10 mouse cellular contexts compared by ENCODE assay signal in the genomic region with DNA sequence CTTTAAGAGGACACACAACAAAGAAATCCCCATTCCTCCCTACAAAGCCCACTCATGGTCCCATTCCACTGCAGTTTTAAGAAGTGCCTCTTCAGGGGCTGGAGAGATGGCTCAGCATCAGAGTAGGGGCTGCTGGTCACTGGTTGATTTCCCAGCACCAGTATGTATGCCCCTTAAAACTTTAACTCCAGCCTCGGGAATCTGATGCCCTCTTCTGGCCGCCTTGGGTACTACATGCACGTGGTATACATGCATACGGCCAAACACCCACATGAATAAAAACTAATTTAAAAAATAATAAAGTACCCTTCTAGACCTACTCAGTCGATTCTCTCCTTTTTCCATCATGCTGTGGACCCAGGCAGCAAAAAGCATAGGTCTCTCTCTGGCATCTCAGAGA. TPM values are rescaled to one million over a fixed set of nuclear protein-coding genes. Genes with fewer than 3 reads are reported as not detected.
A peak's percentile ranks its signal among the peaks of the same experiment; 100 is the strongest.
DNase-seq lines count a peak whose midpoint lies in the region; ATAC-seq lines count a peak whose summit lies in the region.
"Had no signal": no experiment of that assay in that cellular context is flagged by ENCODE, and none has a peak within 500 bp of the region (broad histone marks: within the 10 kb centered on the region; RNA-seq: fewer than 3 reads in every experiment).

No protein-coding gene starts in this region.

- WGBS in midbrain, embryonic 13.5 days, result 13% methylated on average over 5 of the region's 5 CpGs

- no peaks in the 10 kb centered on the region for H3K9me3 ChIP-seq in midbrain, embryonic 13.5 days
- H3K9me3 ChIP-seq: embryonic facial prominence, embryonic 12.5 days; stomach, embryonic 15.5 days had no signal

- no peaks in the 10 kb centered on the region for H3K4me1 ChIP-seq in midbrain, embryonic 13.5 days (replicated peaks)
- H3K4me1 ChIP-seq: embryonic facial prominence, embryonic 12.5 days; stomach, embryonic 15.5 days had no signal

- intact Hi-C loops in heart, postnatal 10 days (cut with DNase I), result loop anchor here (2.0 kb wide), 1 partner anchor 332 kb away; no protein-coding TSS in a partner anchor
- intact Hi-C loops in heart, postnatal 25 days (cut with DNase I), result loop anchor here (1.0 kb wide), 1 partner anchor 331 kb away; no protein-coding TSS in a partner anchor

- H3K27ac ChIP-seq in midbrain, embryonic 13.5 days, result no peak overlapping the region
- H3K27ac ChIP-seq: embryonic facial prominence, embryonic 12.5 days; stomach, embryonic 15.5 days had no signal

- H3K4me2 ChIP-seq in midbrain, embryonic 13.5 days (replicated peaks), result no peak overlapping the region
- H3K4me2 ChIP-seq: embryonic facial prominence, embryonic 12.5 days; stomach, embryonic 15.5 days had no signal

- ATAC-seq in midbrain, embryonic 13.5 days, result 0 out of 2 replicates have a peak, but pooled peaks have one; percentile 6

- no peaks in the 10 kb centered on the region for H3K27me3 ChIP-seq in midbrain, embryonic 13.5 days
- H3K27me3 ChIP-seq: embryonic facial prominence, embryonic 12.5 days; stomach, embryonic 15.5 days had no signal

- H3K36me3 ChIP-seq in midbrain, embryonic 13.5 days, result peaks cover 27% of the 10 kb centered on the region
- H3K36me3 ChIP-seq: stomach, embryonic 15.5 days had no signal

- DNase-seq in heart, postnatal 10 days, result peak; percentile 49 to 80
- no peak for DNase-seq in heart, postnatal 25 days (ENCODE audit: low spot score)
- DNase-seq in B cell, adult 2 months, result peak; percentile 86 to 87
- DNase-seq in adrenal gland, adult (ENCODE audit: inconsistent age in 2 of 2, low spot score in 1 of 2), result peak; percentile 41 to 83
- DNase-seq in embryo, embryonic 10.5 days (ENCODE audit: low spot score), result peak; percentile 69
- peak; percentile 75 for DNase-seq in layer of hippocampus, adult 11-12 months (ENCODE audit: low spot score)
- DNase-seq in testis, postnatal 14 days (ENCODE audit: low spot score), result peak; percentile 27

- H3K9ac ChIP-seq in midbrain, embryonic 13.5 days (replicated peaks), result no peak overlapping the region
- H3K9ac ChIP-seq: embryonic facial prominence, embryonic 12.5 days; stomach, embryonic 15.5 days had no signal

- no peak overlapping the region for H3K4me3 ChIP-seq in midbrain, embryonic 13.5 days (replicated peaks)
- H3K4me3 ChIP-seq: embryonic facial prominence, embryonic 12.5 days; stomach, embryonic 15.5 days had no signal

RNA-seq across cellular contexts. Expression of a gene that starts 28.9 kb away (rescaled TPM):
- total RNA-seq in heart, postnatal 10 days (2021), result under 1 TPM; 0.05 to 0.31 TPM
- total RNA-seq in heart, postnatal 25 days (2021), result under 1 TPM in 1 of 2 experiments, not detected in 1; 0.11 TPM
- 3.0 and 3.8 TPM in 2 replicates for polyA plus RNA-seq in midbrain, embryonic 13.5 days (2015; fragmentation: Nextera tagmentation; extraction: Ambion mirVana)

RNA-seq across cellular contexts. Expression of a gene that starts 36.7 kb away (rescaled TPM):
- 1 to 10 TPM; 5.0 to 6.5 TPM for total RNA-seq in heart, postnatal 10 days (2021)
- total RNA-seq in heart, postnatal 25 days (2021), result 1 to 10 TPM; 3.5 to 3.6 TPM
- polyA plus RNA-seq in midbrain, embryonic 13.5 days (2015; fragmentation: Nextera tagmentation; extraction: Ambion mirVana), result 3.9 and 4.4 TPM in 2 replicates
